Mouse (Mus musculus) liver, postnatal 0 days (tissue): ENCODE data around the gene Tmem109. TPM values are rescaled to one million over a fixed set of nuclear protein-coding genes. Genes with fewer than 3 reads are reported as not detected.
A peak's percentile ranks its signal among the peaks of the same experiment; 100 is the strongest.

ENCODE experiments used
- ATAC-seq: fragments of 200-750 bp; cut with Nextera tagmentation; 2 replicates; pipeline ENCODE4 v1.8.0; 2017; ENCODE audit warnings: mild to moderate bottlenecking, moderate library complexity
- DNase-seq: peaks from one replicate; pipeline ENCODE4 v3.0.0-alpha.2; 2016
- H3K27ac ChIP-seq: fragments of 300-500 bp; sonication (generic); 2 replicates; pipeline ENCODE4 v1.5.1; 2014; ENCODE audit warnings: antibody characterized with exemption, moderate library complexity, mild to moderate bottlenecking, low read depth
- H3K27me3 ChIP-seq: fragments of 300-500 bp; sonication (generic); 2 replicates; pipeline ENCODE4 v1.6.1; 2014; ENCODE audit warnings: low read length, control low read depth, mixed read lengths; ENCODE audit not compliant: insufficient read depth
- H3K36me3 ChIP-seq: fragments of 300-500 bp; sonication (generic); replicated peaks from 2 replicates; pipeline ENCODE4 v1.6.1; 2014; ENCODE audit warnings: mild to moderate bottlenecking, control low read depth, low read length, moderate library complexity, mixed read lengths; ENCODE audit not compliant: insufficient read depth
- H3K4me1 ChIP-seq: fragments of 300-500 bp; sonication (generic); 2 replicates; pipeline ENCODE4 v1.6.1; 2014; ENCODE audit warnings: antibody characterized with exemption, mild to moderate bottlenecking, control low read depth; ENCODE audit not compliant: insufficient read depth
- H3K4me2 ChIP-seq: fragments of 300-500 bp; sonication (generic); 2 replicates; pipeline ENCODE4 v1.6.1; 2014; ENCODE audit warnings: low read depth, mild to moderate bottlenecking, low read length, moderate library complexity, mixed read lengths
- H3K4me3 ChIP-seq: fragments of 300-500 bp; sonication (generic); 2 replicates; pipeline ENCODE4 v1.5.1; 2014; ENCODE audit warnings: low read depth, low read length
- H3K9ac ChIP-seq: fragments of 300-500 bp; sonication (generic); replicated peaks from 2 replicates; pipeline ENCODE4 v1.6.1; 2014; ENCODE audit warnings: mild to moderate bottlenecking, moderate library complexity
- H3K9me3 ChIP-seq: fragments of 300-500 bp; sonication (generic); 2 replicates; pipeline ENCODE4 v1.6.1; 2016; ENCODE audit warnings: mild to moderate bottlenecking, control low read depth, low read length, mixed read lengths
- CTCF ChIP-seq: sonication (generic); IDR thresholded peaks from 2 replicates; pipeline ENCODE4 v1.5.1; 2016; ENCODE audit warnings: antibody characterized with exemption, low read depth
- EP300 ChIP-seq: IDR thresholded peaks from 2 replicates; pipeline ENCODE4 v1.6.1; 2016; ENCODE audit warnings: antibody characterized with exemption, low read depth, mild to moderate bottlenecking
- WGBS: fragments of 180-500 bp; shearing (Covaris S2); extraction: QIAGEN DNeasy Blood & Tissue Kit; methylation state at CpG from one replicate; pipeline ENCODE4 v1.1.7; 2014; ENCODE audit not compliant: insufficient replicate concordance; 5-methylcytosine and 5-hydroxymethylcytosine counted together
- polyA plus RNA-seq: library from polyadenylated mRNA; unstranded; fragments of >200 nt; fragmentation: Nextera tagmentation; extraction: Ambion mirVana; gene quantifications from 2 replicates; pipeline ENCODE4 v1.2.1, GENCODE M21; 2015

Gene Tmem109
- polyA plus RNA-seq, 1 experiment from 2014 or later, result 12.8 TPM

GRCm38 (mm10) chr19:10868623-10869141 is 13.1 kb downstream of the Tmem109 start:
- WGBS, result 5% methylated on average over 17 of the region's 17 CpGs
- no peak for DNase-seq
- peak overlapping the region; percentile 66 for H3K4me2 ChIP-seq

GRCm38 (mm10) chr19:10867946-10868622 is 13.7 kb downstream of the Tmem109 start:
- Histone ChIP-seq H3K4me3 (0 out of 2 replicates have a peak overlapping the region, but pooled peaks have one; percentile 45), H3K9me3 (no peaks in the 10 kb centered on the region), H3K27ac (no peak overlapping the region), H3K4me2 (no peak overlapping the region), H3K27me3 (peaks cover 21% of the 10 kb centered on the region), H3K36me3 (peaks cover 6% of the 10 kb centered on the region), H3K9ac (no peak overlapping the region), H3K4me1 (peaks cover 11% of the 10 kb centered on the region; the same call in 1 of the 2 replicates)
- DNase-seq (no peak), ATAC-seq (no peak)
- 38% methylated on average over 5 of the region's 5 CpGs for WGBS
- TF ChIP-seq CTCF (no peak), EP300 (no peak)

More at GRCm38 (mm10) chr19:10868623-10869141, 13.1 kb downstream of the Tmem109 start:
- Histone ChIP-seq H3K4me3 (peak overlapping the region; percentile 45; the same call in 1 of the 2 replicates), H3K9me3 (no peaks in the 10 kb centered on the region), H3K4me1 (peaks cover 11% of the 10 kb centered on the region; the same call in 1 of the 2 replicates), H3K9ac (peak overlapping the region; percentile 11; the same call in 1 of the 2 replicates), H3K27ac (no peak overlapping the region), H3K36me3 (peaks cover 10% of the 10 kb centered on the region), H3K27me3 (peaks cover 21% of the 10 kb centered on the region)
- ATAC-seq, result no peak
- no peak for TF ChIP-seq CTCF

GRCm38 (mm10) chr19:10866351-10866750 is 15.4 kb downstream of the Tmem109 start:
- Histone ChIP-seq H3K36me3 (no peaks in the 10 kb centered on the region; the same call in 1 of the 2 replicates), H3K9me3 (no peaks in the 10 kb centered on the region), H3K4me3 (no peak overlapping the region), H3K9ac (no peak overlapping the region), H3K4me2 (no peak overlapping the region), H3K27me3 (peaks cover 21% of the 10 kb centered on the region), H3K27ac (no peak overlapping the region), H3K4me1 (peaks cover 11% of the 10 kb centered on the region; the same call in 1 of the 2 replicates)
- WGBS, result 77% methylated on average over 13 of the region's 13 CpGs
- no peak for ATAC-seq
- no peak for TF ChIP-seq CTCF
- no peak for TF ChIP-seq EP300
- DNase-seq, result no peak

GRCm38 (mm10) chr19:10860072-10860497 is 21.7 kb downstream of the Tmem109 start:
- ATAC-seq (no peak), DNase-seq (peak; percentile 14)
- H3K9me3 ChIP-seq, result no peaks in the 10 kb centered on the region
- H3K4me3 ChIP-seq, result no peak overlapping the region
- H3K27me3 ChIP-seq, result no peaks in the 10 kb centered on the region
- H3K36me3 ChIP-seq, result no peaks in the 10 kb centered on the region
- no peak overlapping the region for H3K4me2 ChIP-seq
- WGBS, result 69% methylated on average over 19 of the region's 22 CpGs
- no peak overlapping the region for H3K27ac ChIP-seq
- TF ChIP-seq CTCF (peak; percentile 30; the same call in 1 of the 2 replicates), EP300 (no peak)
- H3K4me1 ChIP-seq, result no peaks in the 10 kb centered on the region
- H3K9ac ChIP-seq, result no peak overlapping the region

GRCm38 (mm10) chr19:10856520-10856919 is 25.3 kb downstream of the Tmem109 start:
- Histone ChIP-seq H3K4me3 (no peak overlapping the region), H3K9me3 (no peaks in the 10 kb centered on the region), H3K4me2 (no peak overlapping the region), H3K9ac (no peak overlapping the region), H3K27me3 (no peaks in the 10 kb centered on the region), H3K27ac (no peak overlapping the region), H3K4me1 (no peaks in the 10 kb centered on the region), H3K36me3 (no peaks in the 10 kb centered on the region)
- no peak for DNase-seq
- TF ChIP-seq EP300 (no peak), CTCF (no peak)
- WGBS, result 40% methylated on average over 2 of the region's 2 CpGs
- ATAC-seq, result no peak

- no peak overlapping the region for H3K4me3 ChIP-seq
- ATAC-seq (no peak), DNase-seq (no peak)
- no peaks in the 10 kb centered on the region for H3K36me3 ChIP-seq
- H3K9me3 ChIP-seq, result no peaks in the 10 kb centered on the region
- H3K4me2 ChIP-seq, result no peak overlapping the region
- H3K27ac ChIP-seq, result no peak overlapping the region
- no peaks in the 10 kb centered on the region for H3K27me3 ChIP-seq
- H3K9ac ChIP-seq, result no peak overlapping the region
- H3K4me1 ChIP-seq, result no peaks in the 10 kb centered on the region
- WGBS, result 71% methylated on average over 3 of the region's 3 CpGs
- TF ChIP-seq CTCF (no peak), EP300 (no peak)
These were observed 26.4 kb downstream of the Tmem109 start for GRCm38 (mm10) chr19:10855422-10855821.
